Mouse (Mus musculus): ENCODE results near the gene Mars.
"Not testable (repeated sequence)": the region's sequence is repeated elsewhere in the genome, so short reads cannot be mapped to it uniquely, and the experiment has no call there.

The Mars gene

DNA sequence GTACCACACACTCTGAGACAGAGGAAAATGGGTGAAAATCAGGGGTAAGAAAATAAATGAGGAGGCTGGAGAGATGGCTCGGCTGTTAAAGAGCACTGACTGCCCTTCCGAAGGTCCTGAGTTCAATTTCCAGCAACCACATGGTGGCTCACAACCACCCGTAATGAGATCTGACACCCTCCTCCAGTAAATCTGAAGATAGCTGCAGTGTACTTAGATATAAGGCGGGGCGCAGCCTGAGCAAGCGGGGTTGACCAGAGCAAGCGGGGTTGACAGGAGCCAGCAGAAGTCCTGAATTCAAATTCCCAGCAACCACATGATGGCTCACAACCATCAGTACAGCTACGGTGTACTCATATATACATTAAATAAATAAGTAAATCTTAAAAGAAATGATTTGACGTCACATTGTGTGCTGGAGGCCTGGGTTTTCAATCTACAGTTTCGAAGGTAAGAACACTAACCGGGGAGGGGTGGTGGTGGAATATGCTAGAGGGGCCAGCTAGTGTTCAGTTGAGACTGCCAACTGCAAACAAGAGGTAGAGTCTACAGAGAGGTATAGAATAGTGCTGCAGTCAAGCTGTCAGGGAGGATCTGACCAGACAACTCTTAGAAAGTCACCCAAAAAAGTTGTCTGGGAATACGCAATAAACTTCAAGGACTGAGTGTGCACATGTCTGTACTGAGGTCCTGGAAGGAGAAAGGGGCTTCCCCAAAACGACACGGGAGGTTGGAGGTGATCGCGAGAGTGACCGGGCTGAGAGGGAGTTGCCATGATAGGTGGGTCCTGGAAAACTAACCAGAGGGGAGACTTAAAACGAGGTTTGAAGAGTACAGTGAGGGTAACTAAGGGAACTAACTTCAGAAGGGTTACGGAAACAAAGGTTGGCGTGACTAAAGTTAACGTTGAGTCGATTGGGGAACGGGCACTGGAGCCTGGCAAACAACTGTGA lies 787 bp downstream of the Mars start:
- no peak for DNase-seq

DNA sequence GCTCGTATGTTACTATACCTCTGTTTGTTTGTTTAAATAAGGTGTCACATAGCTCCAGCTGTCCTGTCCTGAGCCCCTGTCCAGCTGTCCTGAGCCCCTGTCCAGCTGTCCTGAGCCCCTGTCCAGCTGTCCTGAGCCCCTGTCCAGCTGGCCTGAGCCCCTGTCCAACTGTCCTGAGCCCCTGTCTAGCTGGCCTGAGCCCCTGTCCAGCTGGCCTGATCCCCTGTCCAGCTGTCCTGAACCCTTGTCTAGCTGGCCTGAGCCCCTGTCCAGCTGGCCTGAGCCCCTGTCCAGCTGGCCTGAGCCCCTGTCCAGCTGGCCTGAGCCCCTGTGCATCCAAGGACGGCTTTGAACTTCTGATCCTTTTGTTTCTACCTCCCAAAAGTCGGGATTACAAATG lies 2.4 kb downstream of the Mars start:
- not testable (repeated sequence) for DNase-seq

DNA sequence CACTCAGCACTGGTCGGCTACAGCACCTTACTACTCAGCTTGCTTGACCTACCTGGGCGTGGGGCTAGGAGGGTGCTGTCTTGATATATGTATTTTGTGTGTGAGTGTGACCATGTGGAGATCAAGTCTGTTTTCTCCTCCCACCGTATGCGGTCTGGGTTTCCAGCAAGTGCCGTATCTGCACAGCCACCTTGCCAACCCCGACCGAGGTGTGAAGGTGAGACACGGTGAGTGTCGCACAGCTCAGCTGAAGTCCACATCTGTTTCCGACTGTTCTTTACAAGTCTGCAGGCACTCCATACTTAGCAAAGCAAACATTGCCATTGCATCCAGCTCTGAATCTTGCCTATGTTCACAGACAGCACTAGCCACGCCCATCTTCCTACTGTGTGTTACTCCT lies 8.4 kb downstream of the Mars start:
- DNase-seq, result no peak

DNA sequence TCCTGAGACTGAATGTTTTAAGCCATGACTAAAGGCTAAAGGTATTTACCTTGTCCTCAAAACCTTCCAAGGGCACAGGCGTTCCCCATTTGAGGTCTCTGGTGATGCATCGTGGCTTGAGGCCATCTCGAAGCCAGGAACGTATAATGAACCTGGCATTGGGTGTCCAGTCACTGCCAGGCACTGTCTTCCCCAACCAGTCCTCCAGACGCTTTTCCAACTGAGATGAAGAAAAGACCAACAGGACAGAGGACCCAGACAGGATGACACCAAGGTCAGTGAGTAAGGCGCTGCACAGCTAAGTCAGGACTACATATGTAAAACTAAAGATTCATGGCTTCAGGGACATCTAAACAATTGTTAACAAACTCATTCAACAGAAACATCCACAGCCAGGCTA lies 11.2 kb downstream of the Mars start:
- DNase-seq, result no peak

DNA sequence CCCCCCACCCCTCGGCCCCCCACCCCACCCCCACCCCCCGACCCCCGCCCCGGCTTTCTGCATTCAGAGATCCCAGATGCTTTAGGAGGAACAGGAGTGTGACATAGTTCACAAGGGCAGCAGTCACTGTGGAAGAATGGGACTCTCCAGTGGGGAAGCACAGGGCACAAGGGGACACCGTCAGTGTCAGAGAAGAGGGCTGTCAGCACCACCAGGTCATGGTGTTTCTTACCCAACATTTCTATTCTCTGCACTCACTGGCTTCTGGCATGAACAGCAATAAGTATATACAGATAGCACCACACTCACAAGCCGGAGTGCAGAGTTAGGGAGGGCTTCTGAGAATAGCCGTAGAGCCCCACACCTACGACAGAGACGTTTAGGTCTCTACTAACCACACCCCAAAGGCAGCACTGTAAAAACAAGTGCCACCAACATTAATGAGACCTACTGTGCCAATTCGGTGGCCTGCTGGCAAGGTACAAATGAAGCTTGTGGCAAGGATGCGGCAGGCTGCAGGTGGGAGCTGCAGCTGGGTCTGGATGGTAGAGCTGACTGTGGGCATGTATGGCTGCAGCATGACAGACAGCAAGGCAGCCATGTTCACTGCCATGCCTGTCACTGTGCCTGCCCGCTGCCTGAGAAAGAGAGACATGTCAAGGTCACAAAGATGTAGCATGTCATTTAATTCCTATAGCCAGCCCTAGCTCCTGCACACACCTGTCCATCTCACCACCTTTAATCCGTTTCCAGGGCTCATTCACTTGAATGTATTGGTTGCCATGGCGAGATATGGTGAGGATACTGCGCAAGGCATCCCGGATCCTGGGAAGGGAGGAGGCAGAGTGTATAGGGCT lies 14.3 kb downstream of the Mars start:
- no peak for DNase-seq

DNA sequence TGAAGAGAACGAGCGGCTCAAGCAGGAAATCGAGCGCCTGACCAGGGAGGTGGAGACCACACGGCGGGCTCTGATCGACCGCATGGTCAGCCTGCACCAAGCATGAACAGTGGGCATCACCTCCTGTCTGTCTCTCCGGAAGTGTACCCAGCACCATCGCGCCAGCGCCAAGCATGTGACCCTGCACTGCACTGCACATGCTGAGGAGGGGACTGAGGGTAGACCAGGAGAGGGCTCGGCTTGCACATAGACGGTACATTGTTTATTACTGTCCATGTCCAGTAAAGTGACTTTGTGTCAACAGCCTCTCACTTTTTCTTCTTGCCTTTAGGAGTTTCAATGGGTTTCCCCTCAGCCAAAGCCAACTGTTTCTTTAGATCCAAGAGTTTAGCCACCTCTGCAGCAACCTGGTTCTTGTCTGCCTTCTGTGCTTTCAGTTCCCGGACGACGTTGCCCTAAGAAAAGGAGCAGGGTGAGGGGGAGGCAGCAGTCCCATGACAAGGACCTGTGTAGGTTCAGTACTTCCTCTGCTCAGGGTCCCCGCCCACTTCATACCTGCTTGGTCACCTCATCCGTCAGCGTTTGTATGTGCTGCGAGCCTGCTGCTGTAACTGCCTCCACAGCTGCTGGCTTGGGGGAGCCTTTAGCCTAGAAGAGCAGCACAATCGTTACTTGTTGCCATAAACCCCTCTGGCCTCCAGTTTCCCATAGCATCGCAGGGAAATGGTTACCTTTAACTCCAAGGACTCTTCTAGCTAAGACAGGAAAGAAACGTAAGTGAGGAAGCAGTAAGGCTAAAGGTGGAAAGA lies 15.4 kb downstream of the Mars start:
- no peak for DNase-seq

DNA sequence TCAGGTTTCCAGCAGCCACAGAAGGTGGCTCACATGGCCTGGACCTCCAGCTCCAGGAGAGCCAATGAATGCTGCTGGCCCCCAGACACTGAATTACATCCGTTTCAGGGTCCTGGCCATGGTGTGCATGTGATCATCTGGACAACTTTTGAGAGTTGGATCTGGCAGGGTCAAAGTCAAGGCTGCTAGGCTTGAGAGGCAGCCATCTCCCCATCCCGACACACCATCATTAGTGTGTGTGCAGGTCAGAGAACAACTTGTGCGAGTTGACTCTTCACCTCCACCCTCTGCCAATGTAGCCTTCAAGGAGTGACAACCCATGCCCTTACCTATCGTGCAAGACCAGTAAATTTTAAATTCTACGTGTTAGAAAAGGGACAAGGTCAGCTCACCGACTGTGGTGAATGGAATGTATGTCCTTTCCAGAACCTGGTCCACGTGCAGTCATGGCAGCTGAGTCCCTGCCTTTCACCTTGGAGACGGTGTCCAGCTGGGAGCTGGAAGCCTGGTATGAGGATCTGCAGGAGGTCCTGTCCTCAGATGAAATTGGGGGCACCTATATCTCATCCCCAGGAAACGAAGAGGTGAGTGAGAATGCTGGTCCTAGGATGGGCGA lies 16.6 kb downstream of the Mars start:
- DNase-seq, result no peak

DNA sequence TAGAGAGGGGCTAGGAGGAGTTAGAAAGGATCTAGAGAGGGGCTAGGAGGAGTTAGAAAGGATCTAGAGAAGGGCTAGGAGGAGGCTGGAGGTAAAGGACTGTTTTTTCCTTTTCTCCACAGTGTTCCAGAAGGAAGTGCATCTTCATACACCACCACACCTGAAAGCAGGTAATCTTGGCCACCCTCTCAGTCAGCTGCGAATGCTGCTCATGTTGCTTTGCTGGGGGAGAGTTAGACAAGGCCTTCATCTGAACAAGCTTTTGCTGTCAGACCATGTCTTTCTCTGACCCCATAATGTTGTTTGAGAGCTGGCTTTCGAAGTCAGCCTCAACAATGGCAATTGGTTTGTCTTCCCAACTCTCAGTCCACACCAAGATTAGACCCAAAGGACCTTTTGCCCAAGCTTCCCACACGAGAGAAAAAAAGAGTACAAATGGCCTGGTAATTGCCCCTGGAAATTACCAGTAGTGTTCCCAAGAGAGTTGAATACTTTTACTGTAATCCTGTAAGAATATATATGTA lies 17.9 kb downstream of the Mars start:
- DNase-seq, result no peak

DNA sequence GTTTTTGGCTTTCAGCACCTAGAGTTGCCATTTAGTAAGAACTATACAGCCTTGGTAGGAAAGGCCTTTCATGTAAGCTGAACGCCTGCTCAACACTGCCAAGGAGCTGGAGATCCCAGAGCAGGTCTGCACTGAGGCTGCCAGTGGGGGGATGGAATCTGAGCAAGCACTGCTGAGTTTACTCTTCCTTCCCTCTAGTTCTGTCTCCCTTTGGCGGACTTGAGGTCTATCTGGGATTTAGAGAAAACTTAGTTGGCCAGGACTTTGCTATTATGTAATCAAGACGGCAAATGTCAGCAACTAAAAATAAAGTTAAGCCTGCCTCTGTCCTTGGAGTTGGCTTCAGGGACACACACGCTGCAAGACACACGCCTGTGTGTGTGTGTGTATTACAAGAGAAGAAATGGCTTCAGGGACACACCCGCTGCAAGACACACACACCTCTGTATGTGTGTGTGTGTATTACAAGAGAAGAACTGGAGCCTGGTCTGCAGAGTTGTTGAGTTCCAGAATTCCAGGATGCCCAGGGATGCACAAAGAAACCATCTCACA lies 18.5 kb downstream of the Mars start:
- peak; percentile 33 to 56 for DNase-seq

- DNase-seq, result no peak
Observed at GRCm38 (mm10) chr10:127291881-127292638, 19.5 kb downstream of the Mars start.

- DNase-seq, result peak; percentile 63 to 68
Observed at GRCm38 (mm10) chr10:127290930-127291880, 20.4 kb downstream of the Mars start.

DNA sequence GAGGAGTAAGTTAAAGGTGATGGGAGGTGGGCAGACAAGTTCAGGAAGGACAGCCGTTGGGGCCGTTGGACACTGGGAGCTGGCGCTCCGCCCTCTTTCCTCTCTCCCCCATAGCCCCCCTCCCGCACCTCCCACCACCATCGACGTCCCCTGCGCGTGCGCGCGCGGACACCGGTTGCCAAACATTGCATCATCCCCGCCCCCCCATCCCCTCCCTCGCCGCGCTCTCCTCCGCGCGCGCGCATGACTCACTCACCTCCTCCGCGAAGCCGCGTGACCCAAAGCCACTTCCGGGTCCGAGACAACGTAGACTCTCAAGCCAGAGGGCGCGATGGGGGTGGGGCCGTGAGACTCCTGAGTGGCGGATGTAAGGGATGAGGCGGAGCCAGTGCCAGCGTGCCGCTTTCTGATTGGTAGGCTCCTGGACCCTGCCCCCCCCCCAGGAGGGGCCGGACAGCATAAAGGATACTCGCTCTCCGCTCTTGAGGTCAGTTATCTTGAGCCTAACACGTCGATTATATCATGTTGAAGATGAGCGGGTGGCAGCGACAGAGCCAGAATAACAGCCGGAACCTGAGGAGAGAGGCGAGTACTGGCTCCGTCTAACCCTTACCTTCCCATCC lies 21.2 kb downstream of the Mars start:
- DNase-seq, result peak; percentile 100

DNA sequence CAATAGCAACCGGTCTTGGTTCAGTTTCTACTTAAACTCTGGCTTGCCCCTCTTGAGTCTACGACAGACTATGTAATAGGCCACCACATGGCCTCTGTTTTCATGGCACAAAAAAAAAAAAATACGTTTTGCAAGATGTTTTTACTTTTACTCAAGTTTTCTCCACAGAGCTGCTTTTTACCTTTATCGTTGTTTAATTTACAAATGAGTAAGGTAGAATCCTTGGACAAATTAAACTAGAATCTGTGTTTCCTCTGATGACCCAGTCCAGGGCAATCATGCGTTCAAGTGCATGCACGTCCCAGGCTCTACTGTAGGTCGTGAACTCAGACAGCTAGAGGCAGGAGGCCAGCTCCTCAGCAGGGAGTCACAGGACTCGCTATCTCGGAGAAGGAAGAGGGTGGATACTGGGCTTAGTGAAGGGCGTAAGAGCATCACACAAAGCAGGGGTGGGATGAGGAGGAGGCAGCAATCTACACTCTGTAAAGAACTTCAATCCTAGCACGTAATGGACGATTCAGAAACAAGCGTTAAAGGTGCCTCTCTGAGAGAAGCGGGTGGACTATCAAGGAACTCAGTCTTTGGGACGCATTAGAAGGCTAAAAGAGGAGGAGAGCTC lies 21.9 kb downstream of the Mars start:
- DNase-seq, result peak; percentile 82 to 84

GRCm38 (mm10) chr10:127288800-127289572 lies 22.6 kb downstream of the Mars start, which contains the start of gene Mbd6:
TSS of gene Mbd6 (minus strand) at chr10:127289018.
- peak; percentile 88 to 91 for DNase-seq

DNA sequence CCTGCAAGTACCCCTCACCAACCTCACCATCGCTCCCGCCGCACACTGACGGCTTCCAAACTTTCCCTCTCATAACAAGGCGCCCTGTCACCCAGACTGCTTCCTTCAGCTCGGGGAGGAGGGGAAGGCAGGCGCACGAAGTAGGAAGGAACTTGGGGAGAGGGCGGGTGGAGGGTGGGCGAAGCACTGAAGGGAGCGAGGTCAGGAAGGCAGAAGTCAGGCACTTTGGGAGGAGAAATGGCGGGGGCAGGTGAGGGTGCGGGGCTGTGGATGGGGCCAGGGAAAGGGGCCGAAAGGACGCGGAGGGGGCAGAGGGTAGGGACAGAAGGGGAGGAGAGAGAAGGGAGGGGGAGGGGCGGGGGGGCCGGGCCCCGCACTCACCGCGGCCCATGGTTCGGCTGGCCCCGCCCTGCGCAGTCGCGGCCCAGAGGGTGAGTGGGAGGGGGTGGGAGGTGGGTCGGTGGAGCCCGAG lies 23.2 kb downstream of the Mars start:
- peak in 1 of 2 experiments; percentile 60 for DNase-seq

DNA sequence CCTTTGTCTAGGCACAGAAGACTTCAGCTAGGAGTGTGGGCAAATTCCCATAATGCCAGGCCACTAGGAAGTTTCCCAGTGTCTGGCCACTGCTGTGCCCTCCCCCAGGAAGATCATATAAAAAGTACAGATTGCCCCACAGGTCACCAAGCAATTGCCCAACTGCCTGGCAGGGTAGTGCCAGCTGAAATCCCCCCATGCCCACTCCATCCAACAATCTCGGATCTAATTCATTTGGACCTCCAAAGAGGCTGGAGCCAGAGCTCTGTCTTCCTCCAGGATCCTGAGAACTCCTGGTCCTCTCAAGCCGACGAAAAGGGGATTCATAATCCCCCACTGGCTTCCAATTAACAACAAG lies 23.7 kb downstream of the Mars start:
- no peak for DNase-seq

GRCm38 (mm10) chr10:127287271-127287935 lies 24.2 kb downstream of the Mars start:
- no peak for DNase-seq

All from kidney, adult 8-10 months (tissue).